In the genomic region with DNA sequence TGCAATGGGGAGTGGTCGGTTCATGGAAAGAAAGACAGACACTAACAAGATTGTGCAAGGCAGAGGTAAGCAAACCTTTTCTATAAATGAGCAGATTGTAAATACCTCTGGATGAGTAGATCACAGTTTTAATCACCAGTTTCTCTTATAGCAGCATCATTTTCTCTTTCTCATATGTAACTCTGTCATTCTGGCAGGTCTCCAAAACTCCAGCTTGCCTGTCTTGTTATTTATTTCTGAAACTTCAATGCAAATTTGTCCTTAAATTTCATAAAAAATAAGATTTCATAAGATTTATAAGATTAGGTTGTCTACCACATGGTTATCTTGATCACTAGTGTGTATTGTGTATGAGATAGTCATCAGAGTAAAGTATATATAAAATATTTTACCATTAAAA, we compare ENCODE assay signal across 20 mouse cellular contexts.
A peak's percentile ranks its signal among the peaks of the same experiment; 100 is the strongest.
DNase-seq lines count a peak whose midpoint lies in the region; ATAC-seq and TF ChIP-seq lines count a peak whose summit lies in the region.
"Had no signal": no experiment of that assay in that cellular context is flagged by ENCODE, and none has a peak within 500 bp of the region (broad histone marks: within the 10 kb centered on the region; RNA-seq: fewer than 3 reads in every experiment).

No protein-coding gene starts in this region.

- H3K9ac ChIP-seq in embryonic facial prominence, embryonic 14.5 days (ENCODE audit: low read depth, low read length): no peak overlapping the region
- no peak overlapping the region for H3K9ac ChIP-seq in midbrain, postnatal 0 days (replicated peaks; ENCODE audit: low read length, poor library complexity, severe bottlenecking)
- H3K9ac ChIP-seq: heart, embryonic 13.5 days; hindbrain, embryonic 12.5 days had no signal

- no peak overlapping the region for H3K27ac ChIP-seq in embryonic facial prominence, embryonic 14.5 days (replicated peaks; ENCODE audit: low read depth, low read length)
- no peak overlapping the region for H3K27ac ChIP-seq in embryonic facial prominence, embryonic 10.5 days (replicated peaks)
- no peak overlapping the region for H3K27ac ChIP-seq in midbrain, postnatal 0 days (ENCODE audit: low read depth, low read length)
- H3K27ac ChIP-seq in midbrain, embryonic 10.5 days (replicated peaks): no peak overlapping the region
- H3K27ac ChIP-seq in hindbrain, embryonic 10.5 days: no peak overlapping the region
- H3K27ac ChIP-seq: heart, embryonic 13.5 days; hindbrain, embryonic 12.5 days had no signal

- ATAC-seq in embryonic facial prominence, embryonic 14.5 days (ENCODE audit: low read depth): no peak
- ATAC-seq in midbrain, postnatal 0 days (ENCODE audit: low FRiP score): no peak
- ATAC-seq: activated CD4-positive, CD25-positive, alpha-beta regulatory T cell, adult 4 months; hindbrain, embryonic 16.5 days; inflammation-experienced regulatory T-cells, adult 6 months; Patski had no signal

- TF ChIP-seq POLR2A in brain, embryonic 14.5 days (IDR thresholded peaks at IDR 0.05; ENCODE audit: borderline replicate concordance, extremely low read depth, insufficient read depth, insufficient read length, poor library complexity, severe bottlenecking): no peak

- intact Hi-C loops in left cerebral cortex, postnatal 10 days (cut with DNase I): no loop called here
- intact Hi-C loops in left cerebral cortex, postnatal 4 days (cut with DNase I): no loop called here

- DNase-seq in embryonic facial prominence, embryonic 14.5 days (ENCODE audit: low spot score): peak; percentile 1
- DNase-seq in embryonic facial prominence, embryonic 10.5 days (ENCODE audit: low spot score): no peak
- DNase-seq in left cerebral cortex, postnatal 10 days (ENCODE audit: extremely low spot score in 1 of 2, low spot score in 2 of 2): peak; percentile 2 to 14
- DNase-seq in left cerebral cortex, postnatal 4 days: no peak
- peak; percentile 2 for DNase-seq in midbrain, postnatal 0 days (ENCODE audit: low spot score)
- no peak for DNase-seq in midbrain, embryonic 10.5 days (ENCODE audit: low spot score)
- DNase-seq in brain, embryonic 14.5 days (ENCODE audit: low read depth): peak; percentile 54
- DNase-seq in hindbrain, embryonic 10.5 days (ENCODE audit: low spot score): no peak
- DNase-seq: adrenal gland, postnatal 14 days; cerebellum, adult 8-10 months; gastrocnemius, postnatal 36 days; heart, adult 11 months; heart, postnatal 36 days had no signal

- WGBS in embryonic facial prominence, embryonic 14.5 days: 90% methylated on average over 1 of the region's 1 CpGs
- WGBS in embryonic facial prominence, embryonic 10.5 days: 94% methylated on average over 1 of the region's 1 CpGs
- 97% methylated on average over 1 of the region's 1 CpGs for WGBS in midbrain, postnatal 0 days
- WGBS in midbrain, embryonic 10.5 days: 90% methylated on average over 1 of the region's 1 CpGs
- 91% methylated on average over 1 of the region's 1 CpGs for WGBS in hindbrain, embryonic 10.5 days

- H3K36me3 ChIP-seq in embryonic facial prominence, embryonic 14.5 days (ENCODE audit: control insufficient read depth, insufficient read depth, low read length): no peaks in the 10 kb centered on the region
- H3K36me3 ChIP-seq in embryonic facial prominence, embryonic 10.5 days (replicated peaks): no peaks in the 10 kb centered on the region
- no peaks in the 10 kb centered on the region for H3K36me3 ChIP-seq in midbrain, postnatal 0 days (ENCODE audit: insufficient read depth, low read length)
- no peaks in the 10 kb centered on the region for H3K36me3 ChIP-seq in midbrain, embryonic 10.5 days
- no peaks in the 10 kb centered on the region for H3K36me3 ChIP-seq in hindbrain, embryonic 10.5 days
- H3K36me3 ChIP-seq: heart, embryonic 13.5 days; hindbrain, embryonic 12.5 days had no signal

- H3K9me3 ChIP-seq in embryonic facial prominence, embryonic 14.5 days (ENCODE audit: control insufficient read depth, low read length): no peaks in the 10 kb centered on the region
- H3K9me3 ChIP-seq in embryonic facial prominence, embryonic 10.5 days: no peaks in the 10 kb centered on the region
- H3K9me3 ChIP-seq in midbrain, postnatal 0 days (ENCODE audit: low read length): no peaks in the 10 kb centered on the region
- no peaks in the 10 kb centered on the region for H3K9me3 ChIP-seq in midbrain, embryonic 10.5 days (replicated peaks)
- no peaks in the 10 kb centered on the region for H3K9me3 ChIP-seq in hindbrain, embryonic 10.5 days
- H3K9me3 ChIP-seq: heart, embryonic 13.5 days; hindbrain, embryonic 12.5 days had no signal

- TF ChIP-seq CTCF in midbrain, postnatal 0 days (IDR thresholded peaks at IDR 0.05): no peak
- TF ChIP-seq CTCF in brain, embryonic 14.5 days (IDR thresholded peaks at IDR 0.05; ENCODE audit: borderline replicate concordance, extremely low read depth, insufficient read depth, insufficient read length): no peak

- no peak overlapping the region for H3K4me2 ChIP-seq in embryonic facial prominence, embryonic 14.5 days (ENCODE audit: low read depth, low read length)
- no peak overlapping the region for H3K4me2 ChIP-seq in midbrain, postnatal 0 days (ENCODE audit: low read depth, low read length, poor library complexity, severe bottlenecking)
- H3K4me2 ChIP-seq: heart, embryonic 13.5 days; hindbrain, embryonic 12.5 days had no signal

- no peaks in the 10 kb centered on the region for H3K4me1 ChIP-seq in embryonic facial prominence, embryonic 14.5 days (ENCODE audit: control insufficient read depth, insufficient read depth, low read length)
- no peaks in the 10 kb centered on the region for H3K4me1 ChIP-seq in embryonic facial prominence, embryonic 10.5 days
- H3K4me1 ChIP-seq in midbrain, postnatal 0 days (ENCODE audit: insufficient read depth, low read length): no peaks in the 10 kb centered on the region
- H3K4me1 ChIP-seq in midbrain, embryonic 10.5 days: no peaks in the 10 kb centered on the region
- no peaks in the 10 kb centered on the region for H3K4me1 ChIP-seq in hindbrain, embryonic 10.5 days (replicated peaks)
- H3K4me1 ChIP-seq: heart, embryonic 13.5 days; hindbrain, embryonic 12.5 days had no signal

- no peaks in the 10 kb centered on the region for H3K27me3 ChIP-seq in embryonic facial prominence, embryonic 14.5 days (replicated peaks; ENCODE audit: control insufficient read depth, insufficient read depth, low read length)
- no peaks in the 10 kb centered on the region for H3K27me3 ChIP-seq in embryonic facial prominence, embryonic 10.5 days (replicated peaks; ENCODE audit: low read depth, poor library complexity, severe bottlenecking)
- H3K27me3 ChIP-seq in midbrain, postnatal 0 days (ENCODE audit: insufficient read depth, low read length): no peaks in the 10 kb centered on the region
- H3K27me3 ChIP-seq in midbrain, embryonic 10.5 days (ENCODE audit: low read depth, poor library complexity, severe bottlenecking): no peaks in the 10 kb centered on the region
- no peaks in the 10 kb centered on the region for H3K27me3 ChIP-seq in hindbrain, embryonic 10.5 days (ENCODE audit: insufficient read depth, poor library complexity, severe bottlenecking)
- H3K27me3 ChIP-seq: CH12.LX; heart, embryonic 13.5 days; hindbrain, embryonic 12.5 days; Patski had no signal

- no peak overlapping the region for H3K4me3 ChIP-seq in embryonic facial prominence, embryonic 14.5 days (ENCODE audit: low read depth, low read length)
- no peak overlapping the region for H3K4me3 ChIP-seq in embryonic facial prominence, embryonic 10.5 days
- no peak overlapping the region for H3K4me3 ChIP-seq in midbrain, postnatal 0 days (ENCODE audit: low read depth, low read length)
- no peak overlapping the region for H3K4me3 ChIP-seq in midbrain, embryonic 10.5 days
- no peak overlapping the region for H3K4me3 ChIP-seq in hindbrain, embryonic 10.5 days
- H3K4me3 ChIP-seq: heart, embryonic 13.5 days; hindbrain, embryonic 12.5 days had no signal

Comparison
In these comparisons a context has a peak if more than half of its experiments do, and no peak if none do; other contexts are left out.
1. DNase-seq: peak in embryonic facial prominence, embryonic 14.5 days (single experiment), left cerebral cortex, postnatal 10 days (2 of 2), midbrain, postnatal 0 days (single experiment) and brain, embryonic 14.5 days (single experiment); none in embryonic facial prominence, embryonic 10.5 days (single experiment), left cerebral cortex, postnatal 4 days (single experiment), midbrain, embryonic 10.5 days (single experiment) and hindbrain, embryonic 10.5 days (single experiment).